Mouse (Mus musculus): ENCODE results near the gene Adgrg3.

DNA sequence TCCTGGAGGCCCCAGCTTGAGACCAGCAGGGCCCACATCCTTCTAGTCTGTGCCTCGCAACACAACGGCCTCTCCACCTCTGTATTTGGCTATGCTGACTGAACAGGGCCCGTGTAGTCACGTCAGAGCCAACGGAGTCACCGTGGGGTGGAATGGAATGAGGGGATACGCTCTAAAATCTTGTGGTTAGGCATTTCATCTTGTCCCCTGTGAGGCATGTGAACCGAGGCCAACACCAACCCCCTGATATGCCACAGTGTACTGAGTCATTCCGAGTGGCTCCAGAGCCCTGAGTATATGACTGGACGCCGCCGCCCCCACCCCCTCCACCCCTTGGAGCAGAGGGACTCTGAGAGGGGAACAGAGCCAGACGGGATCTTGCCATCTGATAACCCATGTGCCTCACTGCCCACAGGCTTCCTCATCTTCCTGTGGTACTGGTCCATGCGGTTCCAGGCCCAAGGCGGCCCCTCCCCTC lies 5.0 kb upstream of the Adgrg3 start:
- TF ChIP-seq CTCF (IDR thresholded peaks at IDR 0.05; ENCODE audit: low read depth) (no peak), EP300 (optimal IDR thresholded peaks at IDR 0.05) (no peak)

All from stomach, postnatal 0 days (tissue).